Comparison of ENCODE assay signal across 8 mouse cellular contexts in genomic region chr19:38395701-38396632, GRCm38 (mm10). TPM values are rescaled to one million over a fixed set of nuclear protein-coding genes. Genes with fewer than 3 reads are reported as not detected.
DNase-seq lines count a peak whose midpoint lies in the region; ATAC-seq and TF ChIP-seq lines count a peak whose summit lies in the region.

Gene Slc35g1, plus strand, starts transcription at chr19:38395980.

- no peaks in the 10 kb centered on the region for H3K9me3 ChIP-seq in ES-Bruce4 (replicated peaks; ENCODE audit: control insufficient read depth, insufficient read depth, low read length, poor library complexity, severe bottlenecking)
- no peaks in the 10 kb centered on the region for H3K9me3 ChIP-seq in heart, embryonic 11.5 days (replicated peaks; ENCODE audit: control insufficient read depth, low read length)
- no peaks in the 10 kb centered on the region for H3K9me3 ChIP-seq in liver, postnatal 0 days (ENCODE audit: low read length)
- H3K9me3 ChIP-seq in neural tube, embryonic 14.5 days (ENCODE audit: control insufficient read depth, low read length): no peaks in the 10 kb centered on the region

- H3K4me3 ChIP-seq in ES-Bruce4 (ENCODE audit: low read depth, low read length): peak within 1 kb of the TSS; percentile 77
- H3K4me3 ChIP-seq in embryonic fibroblast, embryonic 13.5 days (ENCODE audit: insufficient read depth, low read length): peak within 1 kb of the TSS; percentile 41
- peak within 1 kb of the TSS; percentile 73 for H3K4me3 ChIP-seq in heart, embryonic 11.5 days (ENCODE audit: low read depth, low read length)
- peak within 1 kb of the TSS; percentile 71 for H3K4me3 ChIP-seq in liver, postnatal 0 days (ENCODE audit: low read depth, low read length)
- H3K4me3 ChIP-seq in neural tube, embryonic 14.5 days (ENCODE audit: low read depth, low read length): peak within 1 kb of the TSS; percentile 52

- peak; percentile 86 for ATAC-seq in heart, embryonic 11.5 days (replicated peaks; ENCODE audit: insufficient number of reproducible peaks, low FRiP score, low TSS enrichment)
- ATAC-seq in liver, postnatal 0 days: peak; percentile 82
- ATAC-seq in neural tube, embryonic 14.5 days (ENCODE audit: low read depth): peak; percentile 96

- TF ChIP-seq CTCF in ES-Bruce4 (IDR thresholded peaks at IDR 0.05; ENCODE audit: low read depth, low read length): no peak
- TF ChIP-seq CTCF in brain, embryonic 14.5 days (IDR thresholded peaks at IDR 0.05; ENCODE audit: borderline replicate concordance, extremely low read depth, insufficient read depth, insufficient read length): no peak
- TF ChIP-seq CTCF in embryonic fibroblast, embryonic 13.5 days (IDR thresholded peaks at IDR 0.05; ENCODE audit: borderline replicate concordance, insufficient read depth, low read length): no peak
- no peak for TF ChIP-seq CTCF in liver, postnatal 0 days (IDR thresholded peaks at IDR 0.05; ENCODE audit: low read depth)

- peak within 1 kb of the TSS; percentile 86 for H3K9ac ChIP-seq in ES-Bruce4 (ENCODE audit: low read depth, poor library complexity, severe bottlenecking)
- H3K9ac ChIP-seq in heart, embryonic 11.5 days (ENCODE audit: low read depth, low read length): peak within 1 kb of the TSS; percentile 77
- peak within 1 kb of the TSS; percentile 72 for H3K9ac ChIP-seq in liver, postnatal 0 days (replicated peaks)
- H3K9ac ChIP-seq in neural tube, embryonic 14.5 days (replicated peaks; ENCODE audit: low read depth, low read length): peak within 1 kb of the TSS; percentile 58

- H3K36me3 ChIP-seq in ES-Bruce4 (ENCODE audit: control insufficient read depth, insufficient read depth, low read length, poor library complexity, severe bottlenecking): peaks cover 9% of the 10 kb centered on the region
- no peaks in the 10 kb centered on the region for H3K36me3 ChIP-seq in heart, embryonic 11.5 days (ENCODE audit: control insufficient read depth, insufficient read depth, low read length)
- H3K36me3 ChIP-seq in liver, postnatal 0 days (replicated peaks; ENCODE audit: insufficient read depth, low read length): peaks cover 5% of the 10 kb centered on the region
- no peaks in the 10 kb centered on the region for H3K36me3 ChIP-seq in neural tube, embryonic 14.5 days (ENCODE audit: control insufficient read depth, insufficient read depth, low read length)

- peak; percentile 86 for DNase-seq in brain, embryonic 14.5 days (ENCODE audit: low read depth)
- DNase-seq in kidney, postnatal 36 days: peak; percentile 21 to 73
- peak; percentile 85 for DNase-seq in liver, postnatal 0 days
- DNase-seq in testis, postnatal 14 days (ENCODE audit: low spot score): peak; percentile 66

- H3K27me3 ChIP-seq in ES-Bruce4 (ENCODE audit: control insufficient read depth, insufficient read depth, low read length, poor library complexity, severe bottlenecking): no peaks in the 10 kb centered on the region
- no peaks in the 10 kb centered on the region for H3K27me3 ChIP-seq in heart, embryonic 11.5 days (ENCODE audit: control insufficient read depth, insufficient read depth, low read length)
- no peaks in the 10 kb centered on the region for H3K27me3 ChIP-seq in liver, postnatal 0 days (ENCODE audit: insufficient read depth, low read length)
- no peaks in the 10 kb centered on the region; the same call in 1 of the 2 replicates for H3K27me3 ChIP-seq in neural tube, embryonic 14.5 days (ENCODE audit: control insufficient read depth, insufficient read depth, low read length)

- no peak for TF ChIP-seq POLR2A in ES-Bruce4 (IDR thresholded peaks at IDR 0.05; ENCODE audit: insufficient read depth, low read length)
- peak; percentile 67 for TF ChIP-seq POLR2A in brain, embryonic 14.5 days (IDR thresholded peaks at IDR 0.05; ENCODE audit: borderline replicate concordance, extremely low read depth, insufficient read depth, insufficient read length, poor library complexity, severe bottlenecking)
- no peak for TF ChIP-seq POLR2A in embryonic fibroblast, embryonic 13.5 days (IDR thresholded peaks at IDR 0.05; ENCODE audit: low read depth, low read length)

- peaks cover 2% of the 10 kb centered on the region for H3K4me1 ChIP-seq in ES-Bruce4 (ENCODE audit: control insufficient read depth, insufficient read depth, low read length)
- H3K4me1 ChIP-seq in embryonic fibroblast, embryonic 13.5 days (ENCODE audit: control insufficient read depth, insufficient read depth, low read length): no peaks in the 10 kb centered on the region
- no peaks in the 10 kb centered on the region for H3K4me1 ChIP-seq in heart, embryonic 11.5 days (ENCODE audit: control insufficient read depth, insufficient read depth, low read length)
- peaks cover 21% of the 10 kb centered on the region for H3K4me1 ChIP-seq in liver, postnatal 0 days (ENCODE audit: insufficient read depth)
- no peaks in the 10 kb centered on the region for H3K4me1 ChIP-seq in neural tube, embryonic 14.5 days (ENCODE audit: control insufficient read depth, insufficient read depth, low read length)

- 1% methylated on average over 38 of the region's 90 CpGs for WGBS in heart, embryonic 11.5 days (ENCODE audit: insufficient replicate concordance)
- WGBS in liver, postnatal 0 days (ENCODE audit: insufficient replicate concordance): 1% methylated on average over 68 of the region's 90 CpGs
- under 1% methylated on average over 81 of the region's 90 CpGs for WGBS in neural tube, embryonic 14.5 days

- peak within 1 kb of the TSS; percentile 96 for H3K4me2 ChIP-seq in heart, embryonic 11.5 days
- peak within 1 kb of the TSS; percentile 84 for H3K4me2 ChIP-seq in liver, postnatal 0 days (ENCODE audit: low read depth, low read length)
- peak within 1 kb of the TSS; percentile 65 for H3K4me2 ChIP-seq in neural tube, embryonic 14.5 days (ENCODE audit: low read depth, low read length)

- TF ChIP-seq EP300 in ES-Bruce4 (IDR thresholded peaks at IDR 0.05; ENCODE audit: insufficient read depth, low read depth, low read length): no peak
- TF ChIP-seq EP300 in liver, postnatal 0 days (IDR thresholded peaks at IDR 0.05; ENCODE audit: low read depth): no peak

- H3K27ac ChIP-seq in ES-Bruce4 (ENCODE audit: insufficient read depth, low read length): peak within 1 kb of the TSS; percentile 37; the same call in 1 of the 2 replicates
- no peak within 1 kb of the TSS for H3K27ac ChIP-seq in embryonic fibroblast, embryonic 13.5 days (ENCODE audit: insufficient read depth, low read length)
- no peak within 1 kb of the TSS for H3K27ac ChIP-seq in heart, embryonic 11.5 days (ENCODE audit: low read depth, low read length)
- H3K27ac ChIP-seq in liver, postnatal 0 days (ENCODE audit: low read depth): peak within 1 kb of the TSS; percentile 83
- no peak within 1 kb of the TSS for H3K27ac ChIP-seq in neural tube, embryonic 14.5 days (ENCODE audit: low read depth, low read length)

RNA-seq across cellular contexts. Expression of gene Slc35g1, which starts in this region (rescaled TPM):
- 19.3 and 20.3 TPM in 2 replicates for polyA plus RNA-seq in ES-Bruce4 (2011; ENCODE audit: insufficient read depth, insufficient read length, low read depth, missing spikeins)
- 1.6 and 2.1 TPM in 2 replicates for polyA plus RNA-seq in brain, embryonic 14.5 days (2012; rRNA removed)
- polyA plus RNA-seq in embryonic fibroblast, embryonic 13.5 days (2011; ENCODE audit: insufficient read length, low read depth, missing spikeins): 1.8 and 2.8 TPM in 2 replicates
- 2.8 and 3.3 TPM in 2 replicates for polyA plus RNA-seq in heart, embryonic 11.5 days (2014; fragmentation: Nextera tagmentation; extraction: Ambion mirVana)
- polyA plus RNA-seq in liver, postnatal 0 days (2015; fragmentation: Nextera tagmentation; extraction: Ambion mirVana): 6.4 and 7.2 TPM in 2 replicates
- polyA plus RNA-seq in neural tube, embryonic 14.5 days (2014; fragmentation: Nextera tagmentation; extraction: Ambion mirVana): 0.92 and 1.1 TPM in 2 replicates

Comparison
In these comparisons a context has a peak if more than half of its experiments do, and no peak if none do; other contexts are left out.
1. H3K27ac ChIP-seq: peak in ES-Bruce4 (single experiment) and liver, postnatal 0 days (single experiment); none in embryonic fibroblast, embryonic 13.5 days (single experiment), heart, embryonic 11.5 days (single experiment) and neural tube, embryonic 14.5 days (single experiment).
2. Peak in every context shown above with its lines, with median percentiles within 50 percentile points of each other: H3K4me3 ChIP-seq, H3K9ac ChIP-seq, DNase-seq, ATAC-seq and H3K4me2 ChIP-seq.